Mouse (Mus musculus) layer of hippocampus, adult 8-10 months (tissue): Measurements from ENCODE around the gene Ush1c. TPM values are rescaled to one million over a fixed set of nuclear protein-coding genes. Genes with fewer than 3 reads are reported as not detected.

Source experiments
- DNase-seq, 2 experiments: peaks; one replicate each; pipeline ENCODE4 v3.0.0; 2022; ENCODE audit warnings: low spot score in 2 of 2
- total RNA-seq, 4 experiments: library from RNA; stranded (reverse); gene quantifications; 2 replicates each; pipeline ENCODE4 v1.2.4; 2022

Ush1c gene
- under 1 TPM; 0.16 to 0.74 (median 0.25) TPM for total RNA-seq

DNA sequence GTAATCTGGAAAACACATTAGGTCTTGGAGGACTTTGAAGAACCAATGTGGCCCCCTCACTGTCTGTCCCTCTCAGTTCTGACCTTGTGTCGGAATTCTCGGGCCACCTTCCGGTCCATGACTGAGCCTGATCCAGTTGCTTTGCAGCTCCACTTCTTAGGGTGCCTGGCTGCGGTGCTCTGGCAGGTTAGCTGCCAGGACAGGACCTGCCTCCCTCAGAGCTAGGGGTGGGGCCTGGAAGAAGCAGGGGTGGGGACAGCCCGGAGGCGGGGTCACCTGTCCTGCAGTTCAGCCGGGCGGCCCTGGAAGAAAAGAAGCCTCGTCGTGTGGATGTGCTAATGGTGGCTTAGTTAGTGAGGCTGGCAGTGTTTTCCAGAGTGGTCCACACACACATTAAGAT lies at the start of gene Ush1c:
TSS of gene Ush1c (minus strand) at position 158 of the 400 bp plus-strand sequence.
- no peak for DNase-seq

GRCm38 (mm10) chr7:46287051-46287450 lies 48.7 kb upstream of the Ush1c start:
- DNase-seq: no peak

DNA sequence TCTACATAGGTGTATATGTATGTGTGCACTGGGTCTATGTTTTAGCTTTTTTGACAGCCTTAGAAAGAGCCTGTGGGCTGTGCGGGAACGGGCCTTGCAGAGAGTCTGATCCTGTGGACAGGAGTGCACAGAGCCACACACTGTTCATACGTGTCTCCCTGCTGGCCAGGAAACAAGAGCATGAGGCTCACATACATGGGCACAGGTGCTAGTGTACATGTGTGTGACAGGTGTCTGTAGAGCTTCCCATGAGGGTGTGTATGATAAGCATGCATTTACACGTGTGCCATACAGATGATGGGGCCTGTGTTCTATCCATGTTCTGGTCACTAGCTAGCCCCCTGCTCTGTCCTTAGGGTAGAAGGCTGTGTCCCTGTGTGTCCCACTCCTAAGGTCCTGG lies 48.1 kb upstream of the Ush1c start:
- DNase-seq: no peak

DNA sequence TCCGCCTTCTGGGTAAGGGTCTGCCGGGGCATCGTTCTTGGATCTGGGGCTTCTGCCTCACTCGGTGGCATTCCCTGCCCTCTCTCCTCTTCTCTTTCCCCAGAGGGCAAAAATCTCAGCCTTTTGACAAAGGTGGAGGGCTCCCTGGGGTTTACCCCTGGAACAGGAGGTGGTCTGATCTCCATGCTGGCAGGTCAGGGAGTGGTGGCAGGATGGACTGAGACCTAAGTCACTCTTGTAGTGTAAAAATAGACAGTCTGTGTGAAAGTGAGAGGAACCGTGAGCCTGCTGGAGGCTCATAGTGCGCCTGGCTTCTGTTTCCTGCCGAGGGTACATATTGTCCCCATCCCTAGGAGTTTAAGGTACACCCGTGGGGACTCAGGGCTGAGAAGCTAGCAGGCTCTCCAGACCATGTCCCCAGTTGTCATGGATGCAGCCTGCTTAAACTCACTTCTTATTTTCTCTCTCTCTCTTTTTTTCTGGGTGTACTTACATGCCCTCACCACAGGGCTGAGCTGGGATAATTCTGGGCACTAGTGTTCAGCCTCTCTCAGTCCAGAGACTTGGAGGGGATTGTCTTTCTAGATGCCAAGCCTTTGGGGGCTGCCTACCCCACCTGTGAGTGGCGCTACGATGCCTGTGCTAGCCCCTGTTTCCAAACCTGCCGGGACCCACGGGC lies 47.0 kb upstream of the Ush1c start:
- DNase-seq: no peak

GRCm38 (mm10) chr7:46283681-46284080 lies 45.4 kb upstream of the Ush1c start:
- no peak for DNase-seq

DNA sequence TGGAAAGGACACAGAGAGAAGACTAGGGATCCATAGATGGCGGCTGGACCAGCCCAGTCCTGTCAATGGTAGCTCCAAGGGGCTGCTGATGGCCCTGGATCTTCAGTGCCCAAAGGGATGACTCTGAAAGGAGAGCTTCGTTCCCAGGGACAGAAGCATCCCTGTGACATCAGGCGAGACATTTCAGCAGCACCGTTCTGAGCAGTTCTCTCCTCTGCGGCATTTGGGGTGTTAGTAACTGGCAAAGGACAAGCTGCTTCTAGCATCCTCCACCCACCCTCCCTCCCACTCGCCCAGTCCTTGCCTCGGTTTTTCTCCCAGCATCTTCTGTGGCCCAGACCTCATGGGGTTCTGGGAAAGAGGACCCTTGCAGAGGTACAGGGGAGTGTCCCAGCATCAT lies 44.0 kb upstream of the Ush1c start:
- no peak for DNase-seq

DNA sequence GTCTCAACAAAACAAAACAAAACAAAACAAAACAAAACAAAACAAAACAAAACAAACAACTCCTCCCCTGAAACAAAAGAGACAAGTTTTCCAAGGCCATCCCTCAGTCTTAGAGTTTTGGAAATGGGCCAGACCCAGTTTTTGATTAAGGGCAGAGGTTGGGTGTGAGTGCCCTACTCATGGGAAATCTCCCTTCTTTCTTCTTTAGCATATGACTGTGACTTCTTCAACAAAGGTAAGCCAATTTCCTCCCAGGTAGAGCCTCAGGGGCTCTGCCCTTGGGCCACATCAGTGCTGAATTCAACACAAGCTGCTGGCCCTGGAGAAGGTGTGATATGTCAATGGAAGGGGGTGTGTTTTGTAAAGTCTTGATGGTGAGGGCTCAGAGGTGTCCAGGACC lies 42.6 kb upstream of the Ush1c start:
- DNase-seq: no peak

GRCm38 (mm10) chr7:46279946-46280345 lies 41.6 kb upstream of the Ush1c start:
- peak in 1 of 2 experiments; percentile 65 for DNase-seq

- DNase-seq: no peak
Observed at GRCm38 (mm10) chr7:46276156-46276555, 37.9 kb upstream of the Ush1c start.

DNA sequence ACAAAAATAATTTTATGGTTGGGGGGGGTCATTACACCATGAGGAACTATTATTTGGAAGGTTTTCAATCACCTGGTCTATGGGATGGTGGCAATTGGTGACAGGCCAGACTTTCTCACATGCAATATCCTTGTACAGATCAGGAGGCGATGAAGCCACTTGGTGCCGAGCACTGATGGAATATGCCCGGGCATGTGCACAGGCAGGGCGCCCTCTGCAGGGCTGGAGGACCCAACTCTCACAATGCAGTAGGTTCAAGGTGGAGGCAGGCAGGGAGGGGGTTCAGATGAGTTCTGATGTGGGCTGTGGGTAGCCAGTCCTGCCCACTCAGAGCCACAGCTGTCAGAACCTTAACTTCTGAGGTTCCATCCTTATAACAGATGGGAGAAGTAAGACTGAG lies 13.5 kb upstream of the Ush1c start:
- no peak for DNase-seq

DNA sequence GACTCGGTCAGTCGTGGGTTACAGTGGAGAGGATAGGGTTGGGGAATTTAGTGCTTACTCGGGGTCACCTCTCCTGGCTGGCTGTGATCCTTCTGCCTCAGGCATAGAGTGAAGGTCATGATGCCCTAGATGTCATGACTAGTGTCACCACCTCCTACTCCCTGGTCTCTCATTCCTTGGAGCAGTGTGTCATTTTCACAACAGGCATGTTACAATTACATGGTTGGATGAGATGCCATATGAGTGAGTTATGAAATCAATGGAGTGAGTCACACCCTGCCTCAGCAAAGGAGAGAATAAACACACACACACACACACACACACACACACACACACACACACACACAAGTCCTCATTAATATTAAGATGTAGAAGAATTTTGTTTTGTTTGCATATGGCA lies 9.3 kb upstream of the Ush1c start:
- DNase-seq: no peak

GRCm38 (mm10) chr7:46246876-46247275 lies 8.6 kb upstream of the Ush1c start:
- DNase-seq: no peak

DNA sequence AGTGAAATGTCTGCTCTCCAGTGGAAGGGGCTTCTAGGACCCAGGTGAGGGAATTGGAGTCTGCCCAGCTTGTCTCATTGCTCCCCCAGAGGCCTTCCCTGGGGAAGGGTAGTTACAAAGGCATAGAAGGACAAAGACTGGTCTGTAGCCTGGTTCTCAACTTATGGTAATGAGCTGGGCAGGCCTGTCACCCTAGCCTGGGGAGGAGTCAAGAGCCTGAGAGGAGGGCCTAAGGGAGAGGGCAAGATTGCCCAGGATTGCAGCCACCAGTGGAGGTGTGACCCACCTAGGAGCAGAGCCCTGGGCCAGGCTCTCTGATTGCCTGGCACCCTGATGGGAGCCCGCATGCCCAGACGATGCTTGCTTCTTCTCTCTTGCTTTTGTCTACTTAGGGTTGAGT lies 2.4 kb upstream of the Ush1c start, which contains the start of gene Otog:
TSS of gene Otog (plus strand) at position 292 of the 400 bp plus-strand sequence.
- DNase-seq: no peak

GRCm38 (mm10) chr7:46240091-46240490 lies 1.8 kb upstream of the Ush1c start:
- no peak for DNase-seq

- DNase-seq: no peak
Observed at GRCm38 (mm10) chr7:46237192-46237591, 1.1 kb downstream of the Ush1c start.

- no peak for DNase-seq
Observed at GRCm38 (mm10) chr7:46236363-46236762, 1.9 kb downstream of the Ush1c start.

GRCm38 (mm10) chr7:46235948-46236347 lies 2.4 kb downstream of the Ush1c start:
- no peak for DNase-seq

DNA sequence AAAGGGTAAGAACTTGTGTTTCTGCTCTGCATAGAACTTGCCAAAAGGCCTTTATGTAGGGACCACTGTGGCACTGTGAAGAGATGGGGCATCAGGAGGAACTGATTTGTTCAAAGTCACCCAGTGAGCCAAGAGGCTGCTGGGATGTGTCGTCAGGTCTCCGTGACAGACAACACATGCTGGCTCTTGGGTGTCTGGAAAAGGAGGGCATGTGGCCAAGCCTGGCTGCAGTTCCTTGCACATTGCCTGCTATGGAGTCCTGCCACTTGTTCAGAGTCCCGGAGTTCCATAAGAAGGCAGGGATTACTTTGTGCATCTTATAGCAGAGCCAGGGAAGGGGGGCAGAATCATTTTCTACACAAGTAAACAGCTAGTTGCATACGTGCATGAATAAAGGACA lies 11.4 kb downstream of the Ush1c start:
- DNase-seq: peak in 1 of 2 experiments; percentile 14

DNA sequence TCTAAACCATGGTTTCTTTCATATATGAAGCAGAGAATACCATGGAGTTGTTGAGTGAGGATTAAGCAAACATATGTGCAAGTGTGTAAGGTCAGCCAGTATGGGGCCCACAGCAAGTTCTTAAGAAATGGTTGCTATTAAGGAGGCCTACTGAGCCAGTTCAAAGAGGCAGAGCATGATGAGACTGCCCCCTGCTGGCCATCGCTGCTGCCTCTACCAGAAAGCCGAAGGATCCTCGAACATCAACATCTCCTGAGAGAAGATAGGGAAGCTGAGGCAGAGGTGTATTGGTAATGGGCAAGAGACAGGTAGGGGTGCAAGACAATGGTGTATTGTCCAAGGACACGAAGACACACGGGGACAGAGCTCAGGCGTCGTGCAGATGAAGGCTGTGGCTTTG lies 12.1 kb downstream of the Ush1c start:
- peak in 1 of 2 experiments; percentile 60 for DNase-seq

DNA sequence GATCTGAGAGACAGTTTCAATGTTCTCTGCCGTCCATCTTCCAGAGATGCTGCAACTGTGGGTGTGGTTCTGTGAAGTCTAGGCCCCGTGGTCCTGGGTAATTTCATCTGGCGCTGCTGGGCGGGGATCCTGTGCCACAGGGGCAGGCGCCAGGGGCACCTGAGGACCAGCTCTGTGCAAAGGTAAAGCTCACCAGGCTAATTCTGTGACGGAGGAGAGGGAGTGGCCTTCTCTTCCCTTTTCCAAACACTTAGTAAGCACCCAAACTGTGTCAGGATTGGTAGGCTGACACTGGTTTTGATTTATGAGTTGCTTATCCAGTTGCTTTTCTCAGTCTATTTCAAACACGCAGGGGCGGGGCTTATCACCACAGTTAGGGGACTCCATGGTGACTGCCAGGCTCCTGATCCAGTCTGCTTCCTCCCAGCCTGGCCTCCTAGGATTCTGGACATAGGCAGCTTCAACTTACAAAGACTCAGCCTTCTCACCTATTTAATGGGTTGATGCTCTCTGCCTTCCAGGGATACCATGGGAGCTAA lies 17.6 kb downstream of the Ush1c start:
- DNase-seq: no peak

DNA sequence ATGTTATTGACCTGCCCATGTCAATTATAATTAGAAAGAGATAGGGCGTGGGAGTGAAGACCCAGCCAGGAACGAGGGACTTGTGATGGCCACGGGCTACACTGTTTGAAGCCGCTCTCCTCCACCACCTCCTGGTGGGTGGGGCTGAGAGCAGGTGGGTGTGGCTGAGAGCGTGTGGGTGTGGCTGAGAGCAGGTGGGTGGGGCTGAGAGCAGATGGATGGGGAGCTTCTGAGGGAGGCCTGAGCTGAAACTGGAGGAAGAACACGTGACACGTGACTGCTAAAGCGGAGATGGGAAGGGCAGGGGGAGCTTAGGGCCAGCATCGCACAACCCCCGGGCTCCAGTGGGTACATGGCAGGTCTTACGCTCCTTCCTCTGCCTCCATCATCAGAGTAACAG lies 19.9 kb downstream of the Ush1c start:
- DNase-seq: no peak

- no peak for DNase-seq
Observed at GRCm38 (mm10) chr7:46216481-46216880, 21.8 kb downstream of the Ush1c start.

DNA sequence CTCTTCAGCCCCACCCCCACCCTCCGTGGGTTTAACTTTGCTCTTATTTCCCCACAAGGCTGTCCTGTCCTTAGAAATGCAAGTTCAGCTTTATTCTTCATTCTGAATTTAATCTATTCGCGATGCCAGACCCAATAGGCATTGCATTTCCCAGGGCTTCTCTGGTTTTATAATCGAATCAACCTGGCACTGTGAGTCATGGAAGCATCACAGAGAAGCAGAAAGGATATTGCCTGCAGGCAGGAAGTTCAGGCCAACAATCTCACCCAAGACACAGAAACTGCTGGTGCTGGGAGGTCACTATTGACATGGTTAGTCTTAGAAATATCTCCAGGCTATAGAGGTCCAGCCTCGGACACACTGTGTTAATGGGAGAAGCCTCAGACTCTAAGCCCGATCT lies 28.0 kb downstream of the Ush1c start:
- DNase-seq: no peak
